Mouse (Mus musculus) spleen, adult 2 months (tissue): ENCODE data around the gene Agpat4.

ENCODE experiments used
- CTCF ChIP-seq: fragments of 200-500 bp; IDR thresholded peaks from 2 replicates; pipeline ENCODE4 v1.5.1; 2011; ENCODE audit warnings: mild to moderate bottlenecking, inconsistent platforms; ENCODE audit not compliant: insufficient read depth, insufficient read length, insufficient replicate concordance; ENCODE audit errors: extremely low read depth
- POLR2A ChIP-seq: fragments of 200-500 bp; IDR thresholded peaks from 2 replicates; pipeline ENCODE4 v1.6.1; 2011; ENCODE audit warnings: low read depth, low read length, inconsistent platforms

- TF ChIP-seq POLR2A (no peak), CTCF (no peak)
Measured at GRCm38 (mm10) chr17:12205694-12206075, 87.2 kb downstream of the Agpat4 start.
